Mouse (Mus musculus) CH12F3 (cell line): Measurements from ENCODE around the gene Irs3.

Experiments used
- in situ Hi-C: fragments of 300-500 bp; cut with MboI; formaldehyde crosslinking; loops from 2 replicates; pipeline ENCODE4 v1.14.3; 2020; ENCODE audit warnings: low sequenced_read_pairs

The Irs3 gene

DNA sequence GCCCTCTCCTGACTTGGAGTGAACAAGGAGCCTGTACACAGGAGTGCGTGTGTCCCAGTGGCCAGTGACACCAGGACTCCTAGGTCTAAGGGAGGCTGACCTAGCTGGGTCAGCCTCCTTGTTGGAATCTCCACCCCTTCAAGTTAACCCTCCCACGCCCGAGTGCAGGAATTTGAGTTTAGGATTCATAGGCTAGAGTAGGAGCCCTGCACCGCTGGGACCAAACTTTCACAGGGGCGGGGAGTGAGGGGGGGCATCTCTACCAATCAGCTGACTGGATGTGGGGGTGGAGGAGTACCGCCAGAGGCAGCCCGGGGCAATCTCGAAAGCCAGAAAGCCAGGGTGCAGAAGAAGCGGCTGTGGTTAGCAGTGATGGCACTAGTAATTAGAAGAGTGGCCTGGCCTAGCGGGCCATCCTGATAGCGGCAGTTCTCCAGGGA, at the start of gene Irs3:
TSS of gene Irs3 (minus strand) at position 63 of the 440 bp plus-strand sequence.
- in situ Hi-C loops: no loop called here

DNA sequence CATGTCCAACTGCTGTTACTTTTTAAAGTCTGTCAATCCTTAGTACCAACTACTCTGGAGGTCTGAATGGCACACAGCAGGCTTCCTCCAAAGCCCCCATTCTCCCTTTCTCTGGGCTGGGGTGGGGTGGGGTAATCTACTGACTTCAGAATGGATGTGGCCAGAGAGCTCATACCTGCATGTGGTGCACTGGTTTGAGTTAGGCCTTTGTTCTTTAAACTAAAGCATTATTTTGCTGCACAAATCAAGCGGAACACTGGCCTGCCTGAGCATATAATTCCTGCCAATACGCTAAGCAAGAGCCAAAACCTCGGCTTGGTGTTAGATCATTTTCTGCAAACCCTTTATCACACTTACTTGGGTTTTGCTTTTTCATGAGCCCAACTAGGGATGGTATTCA, 49.3 kb upstream of the Irs3 start:
- in situ Hi-C loops: no loop called here

DNA sequence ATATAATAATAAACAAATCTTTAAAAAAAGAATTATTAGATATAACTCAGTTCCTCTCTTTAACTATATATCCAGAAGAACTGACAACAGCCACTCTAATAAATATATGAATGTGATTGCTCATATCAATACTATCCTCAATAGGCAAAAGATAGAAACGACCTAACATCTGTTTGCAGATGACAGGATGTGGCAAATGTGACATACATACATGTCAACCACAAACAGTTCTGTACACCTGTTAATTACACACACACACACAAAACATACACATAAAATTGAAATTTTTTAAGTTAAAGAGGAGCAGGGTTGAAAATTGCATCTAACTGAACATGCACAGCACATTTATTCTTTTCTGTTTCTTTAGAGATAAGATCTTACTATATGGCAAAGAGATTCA, 46.4 kb upstream of the Irs3 start:
- in situ Hi-C loops: no loop called here

DNA sequence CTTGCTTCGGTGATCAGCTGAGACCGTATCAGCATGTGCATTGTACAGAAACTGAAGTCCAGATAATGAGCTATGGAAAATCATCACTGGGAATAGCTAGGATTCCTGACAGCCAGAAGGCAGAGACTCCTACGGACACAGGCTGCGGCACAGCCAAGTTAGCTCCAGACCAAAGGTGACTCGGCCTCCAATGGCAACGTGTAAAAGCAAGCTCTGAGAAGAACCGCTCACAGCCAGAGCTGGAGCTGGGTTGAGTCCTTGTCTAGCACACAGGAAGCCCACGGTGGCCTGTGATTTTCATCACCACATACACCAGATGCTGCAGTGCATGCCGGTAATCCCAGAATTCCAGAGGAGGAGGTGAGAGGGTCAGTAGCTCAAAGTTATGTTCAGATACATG, 45.0 kb upstream of the Irs3 start:
- in situ Hi-C loops: no loop called here

DNA sequence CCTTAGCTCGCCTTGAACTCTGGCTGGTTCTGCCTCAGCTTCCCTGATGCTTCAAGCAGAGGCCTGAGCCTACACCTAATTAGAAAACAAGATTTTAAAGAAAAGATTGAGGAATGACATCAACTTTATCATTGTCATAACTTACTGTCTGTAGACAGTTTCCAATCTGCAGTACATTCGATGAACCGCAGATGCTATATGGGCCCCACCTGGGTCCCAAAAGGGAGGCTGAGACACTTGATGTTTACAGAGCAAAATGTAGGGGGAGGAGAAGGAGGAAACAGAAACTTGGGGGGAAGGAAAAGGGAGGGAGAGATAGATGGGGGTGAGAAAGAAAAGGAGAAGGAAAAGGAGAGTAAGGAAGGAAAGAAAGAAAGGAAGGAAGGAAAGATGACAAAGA, 44.5 kb upstream of the Irs3 start:
- in situ Hi-C loops: no loop called here

DNA sequence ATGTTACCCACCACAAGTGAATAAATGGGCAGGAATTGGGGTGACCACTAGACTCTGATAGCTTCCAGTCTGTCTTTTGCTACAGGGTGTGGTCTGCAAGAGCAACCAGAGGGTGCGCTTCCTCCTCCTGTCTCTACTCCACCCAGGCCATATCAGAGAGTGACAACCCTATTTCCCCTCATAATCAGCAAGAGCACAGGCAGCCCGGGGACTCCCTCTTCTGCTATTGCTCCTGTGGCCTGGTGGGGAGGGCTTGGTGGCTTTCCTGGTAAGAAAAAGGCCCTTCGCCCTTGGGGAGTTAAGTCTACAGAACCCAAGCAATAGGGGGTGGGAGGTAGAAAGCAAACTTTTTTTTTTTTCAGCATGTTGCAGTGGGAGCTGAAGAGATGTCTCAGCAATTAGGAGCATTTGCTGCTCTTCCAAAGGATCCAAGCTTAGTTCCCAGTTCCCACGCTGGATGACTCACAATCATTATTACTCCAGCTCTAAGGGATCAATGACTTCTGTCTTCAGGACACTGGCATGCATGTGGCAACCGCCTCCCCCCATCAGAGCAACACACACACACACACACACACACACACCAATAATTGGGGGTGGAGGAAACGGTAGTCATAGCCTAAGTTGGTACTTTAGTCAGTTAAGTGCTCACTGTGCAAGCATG, 40.7 kb upstream of the Irs3 start:
- in situ Hi-C loops: no loop called here

DNA sequence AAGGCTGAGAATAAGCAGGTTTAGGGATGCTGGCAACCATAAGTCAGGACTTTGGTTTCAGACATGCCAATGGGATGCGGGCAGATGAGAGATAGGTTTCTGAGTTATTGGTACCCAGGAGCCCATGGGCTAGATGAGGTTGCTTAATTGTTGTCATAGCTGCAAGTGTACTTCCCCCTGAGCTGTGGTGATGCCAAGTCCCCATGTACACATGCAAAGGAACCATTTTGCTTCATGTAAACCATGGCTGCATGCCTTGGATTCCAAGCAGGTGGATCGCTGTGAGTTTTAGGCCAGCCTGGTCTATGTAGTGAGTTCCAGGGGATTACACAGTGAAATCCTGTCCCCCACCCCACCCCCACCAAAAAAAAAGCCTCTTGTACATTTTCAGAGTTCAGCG, 40.1 kb upstream of the Irs3 start:
- in situ Hi-C loops: no loop called here

DNA sequence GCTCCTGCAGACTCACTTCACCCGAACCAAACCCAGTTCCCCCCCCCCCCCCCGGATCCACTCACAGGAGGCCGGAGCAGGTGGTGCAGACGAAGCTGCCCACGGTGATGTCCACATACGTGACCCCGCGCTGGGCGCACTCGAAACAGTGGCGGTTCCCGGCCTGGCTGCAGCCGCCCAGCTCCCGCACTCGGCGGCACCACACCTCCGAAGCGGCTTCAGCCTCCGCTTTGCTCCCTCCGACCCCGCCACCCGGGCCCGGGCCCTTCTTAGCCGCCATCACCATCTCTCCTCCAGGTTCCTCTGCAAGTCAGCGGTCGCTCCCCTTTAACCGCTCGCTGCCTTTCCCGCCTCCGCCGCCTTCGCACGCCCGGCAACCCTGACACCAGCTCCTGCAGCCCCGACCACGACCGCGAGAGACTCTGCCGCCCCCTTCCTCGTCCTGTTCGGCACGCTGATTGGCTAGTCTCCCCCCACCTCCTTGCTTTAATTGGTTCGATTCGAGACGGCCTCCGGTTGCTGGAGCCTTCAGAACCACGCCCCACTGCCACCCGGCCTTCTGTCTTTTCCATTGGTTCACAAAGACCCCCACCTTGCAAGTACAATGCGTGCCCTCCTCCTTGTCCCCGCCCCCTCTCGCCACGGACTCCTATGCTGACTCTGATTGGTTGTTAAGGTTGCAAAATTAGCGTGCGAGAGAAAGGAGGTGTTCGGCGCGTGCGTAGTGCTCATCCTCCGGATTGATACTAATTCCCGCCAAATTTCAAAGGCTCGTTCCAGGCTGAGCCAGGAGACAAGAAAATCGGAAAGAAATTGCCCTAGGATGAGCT, 39.0 kb upstream of the Irs3 start, which contains the start of gene Agfg2:
TSS of gene Agfg2 (minus strand) at position 433 of the 830 bp plus-strand sequence.
- in situ Hi-C loops: no loop called here

DNA sequence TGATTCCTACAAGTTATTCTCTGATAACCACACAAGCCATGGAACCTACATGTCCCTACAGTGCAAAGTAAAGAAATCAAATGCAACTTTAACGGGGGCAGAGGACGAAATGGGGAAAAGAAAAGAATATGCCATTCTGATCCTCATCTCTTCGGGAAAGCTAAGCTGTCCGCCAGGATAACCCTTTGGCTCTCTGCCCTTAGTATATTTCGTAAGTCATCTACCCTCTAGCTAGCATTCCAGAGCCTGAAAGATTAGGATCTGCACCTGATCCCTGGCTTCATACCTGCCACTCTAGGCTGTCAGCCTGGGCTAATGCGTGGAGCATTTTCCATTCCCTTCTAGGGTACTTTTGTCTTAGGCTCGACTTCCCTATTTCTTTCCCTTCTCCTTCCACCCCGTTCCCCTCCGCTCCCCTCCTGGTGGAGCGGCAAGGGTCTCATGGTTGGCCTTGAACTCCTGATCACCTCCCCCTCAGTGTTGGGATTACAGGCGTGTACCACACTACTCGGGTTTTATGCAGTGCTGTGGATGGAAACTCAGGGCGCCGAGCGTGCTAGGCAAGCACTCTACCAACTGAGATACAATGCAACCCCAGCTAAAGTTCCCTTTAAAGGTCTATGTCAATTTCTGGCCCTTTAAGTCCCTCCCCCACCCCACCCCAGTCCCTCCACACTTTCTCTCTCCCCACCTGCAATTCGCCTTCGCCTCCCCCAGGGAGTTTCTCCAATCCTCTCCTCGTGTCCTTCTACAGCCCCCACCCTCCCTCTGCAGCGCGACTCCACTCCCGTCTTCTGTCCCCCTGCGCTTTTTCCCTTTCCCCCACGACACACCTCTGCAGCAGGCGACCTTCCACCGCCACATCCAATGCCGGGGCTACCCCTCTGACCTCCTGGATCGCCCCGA, 38.1 kb upstream of the Irs3 start:
- in situ Hi-C loops: no loop called here

DNA sequence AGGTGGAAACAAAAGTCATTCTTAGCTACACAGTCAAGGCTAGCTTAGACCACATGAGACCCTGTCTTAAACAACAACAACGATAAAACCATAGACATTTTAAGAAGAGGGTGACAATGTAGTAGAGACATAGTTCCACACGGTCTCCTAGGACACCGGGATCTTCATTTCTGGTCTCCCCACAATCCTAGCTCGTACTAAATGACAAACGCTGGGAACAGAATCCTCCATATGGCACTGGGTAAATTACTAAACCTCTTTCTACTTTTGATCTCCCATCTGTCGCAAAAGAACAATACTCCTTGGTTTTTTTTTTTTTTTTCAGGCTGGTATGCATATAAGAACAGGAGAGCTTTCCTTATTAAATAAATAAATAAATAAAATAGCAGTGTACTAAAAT, 37.0 kb upstream of the Irs3 start:
- in situ Hi-C loops: no loop called here

DNA sequence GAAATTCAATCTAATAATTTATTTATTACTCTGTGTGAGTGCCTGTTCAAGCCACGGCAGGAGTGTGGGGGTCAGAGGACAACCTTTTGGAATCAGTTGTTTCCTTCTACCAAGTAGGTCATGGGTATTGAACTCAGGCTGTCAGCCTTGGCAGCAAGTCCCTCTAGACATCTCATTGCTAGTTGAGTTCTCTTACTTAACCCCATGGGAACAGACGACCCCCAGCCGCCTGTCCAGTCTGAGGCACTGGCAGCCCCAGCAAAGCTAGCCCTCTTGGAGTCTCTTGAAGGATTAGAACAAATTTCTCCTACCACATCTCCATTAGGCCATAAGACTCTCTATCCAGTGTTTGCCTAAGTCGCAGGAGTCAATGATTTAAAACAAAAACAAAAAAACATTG, 34.2 kb upstream of the Irs3 start:
- in situ Hi-C loops: no loop called here

DNA sequence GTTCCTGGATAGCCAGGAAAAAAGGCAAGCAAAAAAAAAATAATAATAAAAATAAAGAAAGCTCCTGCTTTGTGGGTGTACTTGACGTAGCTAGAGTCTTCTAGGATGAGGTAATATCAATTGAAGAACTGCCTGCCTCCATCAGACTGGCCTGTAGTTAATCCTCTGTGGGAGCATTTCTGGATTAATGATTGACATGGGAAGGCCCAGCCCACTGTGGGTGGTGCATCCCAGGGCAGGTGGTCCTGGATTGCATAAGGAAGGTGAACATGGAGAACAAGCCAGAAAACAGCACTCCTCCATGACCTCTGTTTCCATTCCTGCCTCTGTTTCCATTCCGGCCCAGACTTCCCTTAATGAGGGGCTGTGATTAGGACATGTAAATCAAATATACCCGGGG, 33.2 kb upstream of the Irs3 start:
- in situ Hi-C loops: no loop called here

DNA sequence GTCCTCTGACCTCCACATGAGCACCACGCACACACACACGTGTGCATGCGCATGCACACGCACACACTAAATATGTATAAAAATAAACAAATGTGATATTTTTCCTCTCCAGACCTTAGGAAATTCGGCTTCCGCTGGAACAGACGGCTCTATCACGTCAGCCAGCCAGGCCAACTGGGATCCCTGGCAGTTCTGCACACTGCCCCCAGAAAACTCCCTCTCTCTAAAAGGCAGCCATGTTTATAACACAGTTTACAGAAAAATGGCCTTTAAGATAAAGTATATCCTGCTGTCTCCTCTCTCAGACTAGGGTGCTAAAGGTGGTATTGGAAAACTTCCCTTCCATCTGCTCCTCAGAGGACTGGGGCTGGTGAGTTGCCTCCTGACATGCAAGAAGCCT, 32.3 kb upstream of the Irs3 start:
- in situ Hi-C loops: no loop called here

DNA sequence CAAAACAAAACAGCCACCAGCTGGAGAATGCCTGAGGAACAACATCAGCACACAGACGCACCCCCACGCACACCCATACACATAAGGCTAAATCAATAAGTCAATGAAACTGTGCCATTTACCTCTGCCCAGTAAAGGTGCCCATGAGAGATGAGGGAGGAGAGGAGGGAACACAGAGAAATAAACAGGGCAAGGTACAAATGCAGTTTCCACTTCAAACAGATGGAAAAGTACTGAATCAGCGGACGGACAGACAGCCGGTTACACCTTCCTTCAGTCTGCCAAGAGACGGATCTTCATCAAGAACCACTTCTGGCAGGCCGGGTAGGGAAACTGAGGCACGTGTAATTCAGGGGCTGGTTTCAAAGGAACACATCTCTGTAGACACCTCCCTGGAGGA, 29.3 kb upstream of the Irs3 start:
- in situ Hi-C loops: no loop called here

DNA sequence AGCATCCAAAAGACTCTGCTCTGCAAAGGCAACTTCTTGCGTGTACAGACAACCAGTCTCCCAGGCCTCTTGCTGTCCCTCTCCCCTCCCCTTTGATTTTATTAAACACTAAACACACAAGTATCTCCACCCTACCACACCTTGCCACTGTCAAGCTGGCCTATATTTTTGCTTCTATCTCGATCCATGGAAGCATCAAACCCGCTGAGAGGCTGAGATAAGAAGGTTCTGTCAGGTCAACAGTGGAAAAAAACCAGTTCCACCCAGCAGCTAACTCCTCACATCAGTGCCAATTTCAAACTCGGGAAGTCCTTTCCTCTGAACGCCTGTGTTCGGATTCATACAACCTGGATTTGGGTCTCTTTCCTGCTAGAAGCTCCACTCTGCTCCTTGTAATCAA, 27.5 kb upstream of the Irs3 start:
- in situ Hi-C loops: no loop called here

DNA sequence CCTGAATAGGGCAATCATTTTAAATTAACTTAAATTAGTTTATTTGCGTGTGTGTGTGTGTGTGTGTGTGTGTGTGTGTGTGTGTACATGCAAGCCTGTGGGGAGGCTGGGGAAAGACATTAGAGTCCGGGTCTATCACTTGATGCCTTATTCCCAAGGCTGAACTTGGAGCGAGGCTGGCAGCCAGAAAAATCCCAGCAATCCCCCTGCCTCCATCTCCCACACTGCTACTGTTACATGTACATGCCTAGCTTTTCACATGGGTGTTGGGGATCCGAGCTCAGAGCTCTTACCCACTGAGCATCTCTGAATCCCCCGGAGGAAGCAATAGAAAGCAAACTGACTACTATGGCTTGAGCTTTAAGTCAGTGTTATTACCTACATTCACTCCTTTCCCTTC, 26.8 kb upstream of the Irs3 start:
- in situ Hi-C loops: no loop called here

DNA sequence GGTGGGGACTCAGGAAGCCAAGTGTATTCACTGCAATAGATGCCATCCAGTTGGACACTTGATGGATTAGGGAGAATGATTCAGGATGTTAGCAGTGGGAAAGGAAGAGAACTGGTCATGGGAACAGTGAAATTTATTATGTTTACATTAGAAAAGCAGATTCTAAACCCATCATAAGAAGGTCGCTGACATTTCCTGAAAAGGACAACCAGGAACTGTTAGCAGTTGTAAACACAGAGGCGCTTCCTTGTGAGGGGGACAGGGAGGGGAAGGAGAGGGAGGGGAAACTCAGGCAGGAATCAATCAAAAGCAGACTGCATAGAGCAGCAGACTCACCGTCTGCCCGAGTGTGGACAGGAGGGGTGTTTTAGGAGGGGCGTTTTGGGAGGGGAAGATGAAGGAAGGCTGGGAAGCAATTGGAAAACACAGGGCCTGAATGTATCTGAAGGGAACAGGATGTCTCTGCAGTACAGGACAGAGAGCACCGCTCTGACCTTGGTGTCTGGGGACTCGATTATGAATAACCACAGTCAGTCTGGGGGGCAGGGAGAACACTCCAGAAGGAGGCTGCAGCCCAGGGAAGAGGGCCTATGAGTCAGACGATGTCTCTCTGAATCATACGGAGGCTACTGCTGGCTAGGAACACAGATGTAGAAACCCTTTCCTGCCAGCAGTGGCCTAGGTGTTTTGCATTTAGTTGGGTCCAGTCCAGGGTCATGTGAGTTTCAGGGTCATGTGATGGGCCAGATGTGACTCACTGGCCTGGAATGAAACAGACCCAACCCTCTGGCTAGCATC, 26.1 kb upstream of the Irs3 start:
- in situ Hi-C loops: no loop called here

DNA sequence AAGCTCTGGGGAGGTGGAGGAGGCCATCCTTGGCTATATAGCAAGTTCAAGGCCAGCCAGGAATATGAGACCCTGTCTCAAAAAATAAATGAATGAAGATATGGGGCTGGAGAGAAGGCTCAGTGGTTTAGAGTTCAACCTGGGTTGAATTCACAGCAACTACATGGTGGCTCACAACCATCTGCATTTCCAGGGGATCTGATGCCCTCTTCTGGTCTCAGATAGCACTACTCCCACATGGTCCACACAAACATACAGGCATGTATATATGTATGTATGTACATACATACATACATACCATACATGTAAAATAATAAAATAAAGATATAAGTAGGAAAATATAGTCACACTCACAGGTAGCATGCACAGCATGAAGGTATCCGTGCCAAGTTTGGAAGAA, 24.7 kb upstream of the Irs3 start:
- in situ Hi-C loops: no loop called here

DNA sequence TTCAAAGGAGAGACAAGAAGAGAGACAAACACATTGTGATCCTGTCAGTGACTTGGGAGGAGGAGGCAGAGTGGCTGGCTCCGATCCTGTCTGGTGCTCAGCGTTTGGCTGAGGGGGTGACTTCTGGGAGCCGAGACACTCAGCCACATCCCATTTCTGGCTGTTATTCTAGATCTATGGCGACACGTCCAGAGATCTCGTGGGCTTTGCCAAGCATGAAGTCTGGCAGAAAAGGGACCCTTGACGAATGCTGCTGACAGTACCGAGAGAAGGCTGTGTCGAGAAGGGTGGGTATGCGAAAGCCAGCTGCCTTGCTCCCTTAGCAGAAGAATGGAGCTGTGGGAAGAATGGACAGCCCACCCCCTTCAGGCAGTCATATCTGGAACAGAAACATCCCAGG, 23.5 kb upstream of the Irs3 start:
- in situ Hi-C loops: no loop called here

DNA sequence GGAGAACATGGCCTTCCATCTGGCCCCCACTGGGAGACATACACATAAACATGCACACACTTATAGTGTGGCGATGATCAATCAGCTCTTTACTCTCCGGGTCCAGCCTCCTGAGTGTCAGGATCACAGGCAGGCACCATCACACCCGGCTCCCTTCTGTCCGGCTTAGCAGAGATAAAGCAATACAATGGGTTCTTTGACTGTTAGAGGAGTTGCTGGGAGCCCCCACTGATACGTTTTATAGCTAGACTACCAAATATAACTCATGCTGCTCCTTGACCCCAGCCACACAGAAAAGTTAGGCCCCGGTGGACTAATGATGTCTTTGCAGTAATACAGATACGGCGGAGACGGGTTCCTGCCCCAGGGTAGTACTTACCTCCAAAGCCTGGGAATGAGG, 17.5 kb upstream of the Irs3 start:
- in situ Hi-C loops: loop anchor here (5.0 kb wide), 1 partner anchor 99 kb away; no protein-coding TSS in a partner anchor
